Mouse (Mus musculus) MEL (cell line): ENCODE measurements at regions not wholly inside any gene's neighbourhood (a gene's known extent, or its start where the extent isn't known, plus 50 kb on each side); places are given as distances from the start of the nearest gene placed in this dataset.

Experiments
- CTCF ChIP-seq, 3 experiments: IDR thresholded peaks in 2 of 3; conservative IDR thresholded peaks in 1 of 3; 2 replicates each; pipeline ENCODE4 v1.5.1; 2011 to 2012; ENCODE audit warnings: low read length in 3 of 3, low read depth in 2 of 3, mild to moderate bottlenecking in 2 of 3, improper control_type of control experiment in 1 of 3, inconsistent platforms in 1 of 3, mixed read lengths in 1 of 3, moderate library complexity in 1 of 3; ENCODE audit not compliant: control insufficient read depth in 1 of 3, insufficient read depth in 1 of 3, poor library complexity in 1 of 3, severe bottlenecking in 1 of 3
- POLR2A ChIP-seq, 2 experiments: IDR thresholded peaks; 2 replicates each; pipeline ENCODE4 v1.6.1; 2011 to 2012; ENCODE audit warnings: low read length in 2 of 2, mild to moderate bottlenecking in 2 of 2, control low read depth in 1 of 2, improper control_type of control experiment in 1 of 2, low read depth in 1 of 2, moderate library complexity in 1 of 2; ENCODE audit not compliant: control insufficient read depth in 1 of 2, insufficient read depth in 1 of 2, poor library complexity in 1 of 2
- POLR2AphosphoS2 ChIP-seq: IDR thresholded peaks from 2 replicates; pipeline ENCODE4 v1.6.1; 2011; ENCODE audit warnings: low read length, improper control_type of control experiment
- ZNF384 ChIP-seq: IDR thresholded peaks from 2 replicates; pipeline ENCODE4 v1.6.1; 2012; ENCODE audit warnings: low read depth, mild to moderate bottlenecking, inconsistent platforms, low read length, improper control_type of control experiment

GRCm38 (mm10) chr16:15385557-15386240 lies 68.4 kb downstream of the Gm21897 start:
- TF ChIP-seq POLR2A (IDR thresholded peaks at IDR 0.05; ENCODE audit: control insufficient read depth in 1 of 2, insufficient read depth in 1 of 2, low read depth in 1 of 2, low read length in 2 of 2, poor library complexity in 1 of 2) (no peak), POLR2AphosphoS2 (no peak), CTCF (IDR thresholded peaks at IDR 0.05 in 2 of 3, conservative IDR thresholded peaks at IDR 0.05 in 1 of 3; ENCODE audit: control insufficient read depth in 1 of 3, insufficient read depth in 1 of 3, low read depth in 2 of 3, low read length in 3 of 3, poor library complexity in 1 of 3, severe bottlenecking in 1 of 3) (no peak), ZNF384 (no peak)
